Comparison of ENCODE assay signal across 11 mouse cellular contexts in the genomic region with DNA sequence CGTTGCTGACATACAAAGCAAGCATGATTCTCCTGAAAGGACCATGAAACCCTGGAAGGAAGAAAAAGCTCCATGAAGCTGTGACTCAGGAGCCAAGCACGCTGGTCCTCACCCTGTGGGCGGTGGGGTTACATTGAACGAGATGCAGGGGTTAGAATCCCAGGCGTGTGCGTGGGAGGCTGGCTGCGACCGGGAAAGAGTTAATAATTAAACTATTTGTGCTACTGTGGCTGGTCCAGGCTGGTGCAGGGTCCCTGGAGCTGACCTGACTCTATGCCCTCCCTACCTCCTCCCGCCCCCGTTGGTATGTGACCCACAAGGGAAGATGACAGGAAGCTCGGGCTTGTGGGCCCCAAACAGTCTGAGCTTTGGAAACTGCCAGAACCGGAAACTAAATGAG. TPM values are rescaled to one million over a fixed set of nuclear protein-coding genes. Genes with fewer than 3 reads are reported as not detected.
DNase-seq lines count a peak whose midpoint lies in the region; ATAC-seq lines count a peak whose summit lies in the region.
"Had no signal": no experiment of that assay in that cellular context is flagged by ENCODE, and none has a peak within 500 bp of the region (broad histone marks: within the 10 kb centered on the region; RNA-seq: fewer than 3 reads in every experiment).

No protein-coding gene starts in this region.

- no peak for DNase-seq in heart, adult 8-10 months (ENCODE audit: low spot score)
- peak; percentile 77 for DNase-seq in kidney, adult 9 months
- DNase-seq in liver, embryonic 13.5 days: no peak
- peak; percentile 33 for DNase-seq in thymus, postnatal 4 days
- no peak for DNase-seq in layer of hippocampus, adult 9-10 months (ENCODE audit: low spot score)
- DNase-seq in hindbrain, embryonic 10.5 days (ENCODE audit: low spot score): no peak
- no peak for DNase-seq in left cerebral cortex, postnatal 4 days
- DNase-seq: right cerebral cortex, adult 18-20 months had no signal

- no peak overlapping the region for H3K4me3 ChIP-seq in heart, embryonic 12.5 days
- no peak overlapping the region for H3K4me3 ChIP-seq in liver, embryonic 13.5 days (replicated peaks)
- H3K4me3 ChIP-seq in hindbrain, embryonic 10.5 days: no peak overlapping the region
- H3K4me3 ChIP-seq: erythroblast, embryonic 14.5 days; megakaryocyte, embryonic 14.5 days had no signal

- no peaks in the 10 kb centered on the region for H3K36me3 ChIP-seq in heart, embryonic 12.5 days
- H3K36me3 ChIP-seq in liver, embryonic 13.5 days: no peaks in the 10 kb centered on the region
- H3K36me3 ChIP-seq in hindbrain, embryonic 10.5 days: no peaks in the 10 kb centered on the region

- no peaks in the 10 kb centered on the region for H3K27me3 ChIP-seq in heart, embryonic 12.5 days (replicated peaks)
- H3K27me3 ChIP-seq in liver, embryonic 13.5 days: no peaks in the 10 kb centered on the region
- no peaks in the 10 kb centered on the region for H3K27me3 ChIP-seq in hindbrain, embryonic 10.5 days (ENCODE audit: insufficient read depth, poor library complexity, severe bottlenecking)

- WGBS in heart, embryonic 12.5 days: 66% methylated on average over 12 of the region's 12 CpGs
- 42% methylated on average over 12 of the region's 12 CpGs for WGBS in liver, embryonic 13.5 days (ENCODE audit: insufficient replicate concordance)
- WGBS in hindbrain, embryonic 10.5 days: 77% methylated on average over 12 of the region's 12 CpGs

- peaks cover 14% of the 10 kb centered on the region for H3K4me1 ChIP-seq in heart, embryonic 12.5 days (replicated peaks)
- peaks cover 27% of the 10 kb centered on the region for H3K4me1 ChIP-seq in liver, embryonic 13.5 days (replicated peaks)
- peaks cover 35% of the 10 kb centered on the region for H3K4me1 ChIP-seq in hindbrain, embryonic 10.5 days (replicated peaks)

- H3K9ac ChIP-seq in heart, embryonic 12.5 days: no peak overlapping the region
- no peak overlapping the region for H3K9ac ChIP-seq in liver, embryonic 13.5 days

- no peak overlapping the region for H3K4me2 ChIP-seq in heart, embryonic 12.5 days
- no peak overlapping the region for H3K4me2 ChIP-seq in liver, embryonic 13.5 days

- ATAC-seq in heart, embryonic 12.5 days (ENCODE audit: insufficient number of reproducible peaks, low FRiP score): 0 out of 2 replicates have a peak, but pooled peaks have one; percentile 42
- ATAC-seq in liver, embryonic 13.5 days (ENCODE audit: low read depth): peak; percentile 78

- no peak overlapping the region for H3K27ac ChIP-seq in heart, embryonic 12.5 days (ENCODE audit: poor library complexity, severe bottlenecking)
- H3K27ac ChIP-seq in liver, embryonic 13.5 days: 0 out of 2 replicates have a peak overlapping the region, but pooled peaks have one; percentile 21
- no peak overlapping the region for H3K27ac ChIP-seq in hindbrain, embryonic 10.5 days

- intact Hi-C loops in left cerebral cortex, postnatal 4 days (cut with DNase I): no loop called here

- H3K9me3 ChIP-seq in heart, embryonic 12.5 days (replicated peaks): no peaks in the 10 kb centered on the region
- H3K9me3 ChIP-seq in liver, embryonic 13.5 days (replicated peaks): no peaks in the 10 kb centered on the region
- H3K9me3 ChIP-seq in hindbrain, embryonic 10.5 days: no peaks in the 10 kb centered on the region
- H3K9me3 ChIP-seq: megakaryocyte, embryonic 14.5 days had no signal

RNA-seq across cellular contexts. Expression of gene Id2, which starts 35.1 kb away (rescaled TPM):
- polyA plus RNA-seq in heart, embryonic 12.5 days (2016; fragmentation: Nextera tagmentation; extraction: Ambion mirVana): 433 and 441 TPM in 2 replicates
- 10 to 100 TPM; 12.0 to 15.8 (median 13.6) TPM for total RNA-seq in heart, adult 8-10 months (2022)
- polyA plus RNA-seq in liver, embryonic 13.5 days (2015; fragmentation: Nextera tagmentation; extraction: Ambion mirVana): 98.7 and 122 TPM in 2 replicates
- polyA plus RNA-seq in hindbrain, embryonic 10.5 days (2016; fragmentation: Nextera tagmentation; extraction: Ambion mirVana): 360 and 369 TPM in 2 replicates
- 100 to 1,000 TPM; 174 to 182 TPM for total RNA-seq in left cerebral cortex, postnatal 4 days (2021)
- polyA plus RNA-seq: erythroblast, embryonic 14.5 days had no signal

Comparison
In these comparisons a context has a peak if more than half of its experiments do, and no peak if none do; other contexts are left out.
1. DNase-seq: peak in kidney, adult 9 months (single experiment) and thymus, postnatal 4 days (single experiment); none in heart, adult 8-10 months (single experiment), liver, embryonic 13.5 days (single experiment), layer of hippocampus, adult 9-10 months (single experiment), hindbrain, embryonic 10.5 days (single experiment) and left cerebral cortex, postnatal 4 days (single experiment).